Mouse (Mus musculus) midbrain, embryonic 16.5 days (tissue): Measurements from ENCODE around the gene Sowahc. TPM values are rescaled to one million over a fixed set of nuclear protein-coding genes. Genes with fewer than 3 reads are reported as not detected.

Experiments used
- ATAC-seq: fragments of 200-750 bp; cut with Nextera tagmentation; 2 replicates; pipeline ENCODE4 v1.8.0; 2017; ENCODE audit warnings: moderate TSS enrichment
- H3K27ac ChIP-seq: fragments of 300-500 bp; sonication (generic); 2 replicates; pipeline ENCODE4 v1.5.1; 2014; ENCODE audit warnings: mild to moderate bottlenecking, low read length, mixed read lengths
- H3K27me3 ChIP-seq: fragments of 300-500 bp; sonication (generic); 2 replicates; pipeline ENCODE4 v1.6.1; 2014; ENCODE audit warnings: low read depth, low read length, mixed read lengths; ENCODE audit not compliant: control insufficient read depth, insufficient read depth
- H3K36me3 ChIP-seq: fragments of 300-500 bp; sonication (generic); 2 replicates; pipeline ENCODE4 v1.6.1; 2014; ENCODE audit warnings: mild to moderate bottlenecking, low read length, moderate library complexity, mixed read lengths; ENCODE audit not compliant: control insufficient read depth, insufficient read depth
- H3K4me1 ChIP-seq: fragments of 300-500 bp; sonication (generic); 2 replicates; pipeline ENCODE4 v1.6.1; 2014; ENCODE audit warnings: mild to moderate bottlenecking, low read length, mixed read lengths; ENCODE audit not compliant: control insufficient read depth, insufficient read depth
- H3K4me2 ChIP-seq: fragments of 300-500 bp; sonication (generic); 2 replicates; pipeline ENCODE4 v1.6.1; 2014; ENCODE audit warnings: mild to moderate bottlenecking, low read length, mixed read lengths
- H3K4me3 ChIP-seq: fragments of 300-500 bp; sonication (generic); 2 replicates; pipeline ENCODE4 v1.5.1; 2014; ENCODE audit warnings: low read depth, mild to moderate bottlenecking, low read length, moderate library complexity, mixed read lengths
- H3K9ac ChIP-seq: fragments of 300-500 bp; sonication (generic); 2 replicates; pipeline ENCODE4 v1.6.1; 2014; ENCODE audit warnings: low read depth, low read length, mixed read lengths
- H3K9me3 ChIP-seq: fragments of 300-500 bp; sonication (generic); replicated peaks from 2 replicates; pipeline ENCODE4 v1.6.1; 2014; ENCODE audit warnings: mild to moderate bottlenecking, low read length, mixed read lengths; ENCODE audit not compliant: control insufficient read depth, poor library complexity, severe bottlenecking
- WGBS: fragments of 180-500 bp; shearing (Covaris S2); extraction: QIAGEN DNeasy Blood & Tissue Kit; methylation state at CpG from one replicate; pipeline ENCODE4 v1.1.7; 2014; 5-methylcytosine and 5-hydroxymethylcytosine counted together
- polyA plus RNA-seq: library from polyadenylated mRNA; unstranded; fragments of >200 nt; fragmentation: Nextera tagmentation; extraction: Ambion mirVana; gene quantifications from 2 replicates; pipeline ENCODE4 v1.2.1, GENCODE M21; 2015

Gene Sowahc
- polyA plus RNA-seq, 1 experiment from 2014 or later = 23.8 TPM

DNA sequence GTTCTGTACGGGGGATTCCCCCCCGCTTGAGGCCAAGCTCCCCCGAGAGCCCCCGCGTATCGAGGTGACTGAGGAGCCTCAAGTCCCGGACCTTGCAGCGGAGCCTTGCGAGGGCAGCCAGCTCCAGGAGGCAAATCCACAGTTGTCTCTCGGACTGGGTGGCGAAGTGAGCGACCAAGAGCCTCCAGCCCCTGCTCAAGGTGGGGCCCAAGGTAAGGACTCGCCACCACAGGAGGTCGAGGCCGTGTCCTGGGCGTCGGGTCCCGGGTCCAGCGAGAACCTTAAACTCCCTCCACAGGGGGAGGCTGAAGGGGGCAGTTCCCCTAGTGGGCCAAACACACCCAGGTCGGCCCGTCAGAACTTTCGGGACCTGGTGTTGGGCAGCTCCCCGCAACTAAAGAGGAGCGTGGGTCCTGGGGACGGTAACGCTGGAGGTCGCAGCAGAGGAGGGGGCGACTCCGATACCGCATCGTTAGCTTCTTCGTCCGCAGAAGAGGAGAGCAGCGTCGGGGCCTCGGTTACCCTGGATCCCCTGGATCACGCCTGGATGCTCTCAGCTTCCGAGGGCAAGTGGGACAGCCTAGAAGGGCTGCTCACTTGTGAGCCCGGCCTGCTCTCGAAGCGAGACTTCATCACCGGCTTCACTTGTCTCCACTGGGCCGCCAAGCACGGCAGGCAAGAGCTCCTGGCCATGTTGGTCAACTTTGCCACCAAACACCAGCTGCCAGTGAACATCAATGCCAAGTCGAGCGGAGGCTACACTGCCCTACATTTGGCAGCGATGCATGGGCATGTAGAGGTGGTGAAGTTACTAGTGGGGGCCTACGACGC, 733 bp downstream of the Sowahc start:
- Histone ChIP-seq H3K27ac (peak overlapping the region; percentile 96), H3K9ac (peak overlapping the region; percentile 90), H3K36me3 (no peaks in the 10 kb centered on the region), H3K27me3 (no peaks in the 10 kb centered on the region), H3K4me2 (peak overlapping the region; percentile 99), H3K9me3 (no peaks in the 10 kb centered on the region), H3K4me3 (peak overlapping the region; percentile 90), H3K4me1 (peaks cover 23% of the 10 kb centered on the region)
- WGBS = 3% methylated on average over 49 of the region's 49 CpGs
- no peak for ATAC-seq

DNA sequence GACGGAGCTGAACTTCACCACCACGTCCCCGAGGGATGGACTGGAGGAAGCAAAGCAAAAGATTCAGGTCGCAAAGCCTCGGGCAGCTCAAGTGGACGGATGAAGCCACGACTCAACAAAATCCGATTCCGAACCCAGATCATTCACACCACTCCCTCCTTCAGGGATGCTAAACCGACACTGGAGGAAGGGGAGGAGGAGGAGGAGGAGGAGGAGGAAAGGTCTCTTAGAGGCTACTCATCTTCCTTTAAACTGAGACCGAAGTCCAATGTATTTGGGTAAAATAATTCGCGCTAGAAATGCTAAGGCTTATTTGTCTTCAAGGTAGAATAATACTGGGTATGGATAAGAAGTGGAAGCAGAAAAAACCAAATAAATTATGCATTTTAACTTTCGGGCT, 1.5 kb downstream of the Sowahc start:
- Histone ChIP-seq H3K27ac (no peak overlapping the region), H3K4me2 (peak overlapping the region; percentile 99), H3K27me3 (no peaks in the 10 kb centered on the region), H3K4me3 (peak overlapping the region; percentile 90), H3K4me1 (peaks cover 23% of the 10 kb centered on the region), H3K9ac (peak overlapping the region; percentile 90), H3K36me3 (no peaks in the 10 kb centered on the region), H3K9me3 (no peaks in the 10 kb centered on the region)
- ATAC-seq = no peak
- WGBS = 41% methylated on average over 14 of the region's 14 CpGs

DNA sequence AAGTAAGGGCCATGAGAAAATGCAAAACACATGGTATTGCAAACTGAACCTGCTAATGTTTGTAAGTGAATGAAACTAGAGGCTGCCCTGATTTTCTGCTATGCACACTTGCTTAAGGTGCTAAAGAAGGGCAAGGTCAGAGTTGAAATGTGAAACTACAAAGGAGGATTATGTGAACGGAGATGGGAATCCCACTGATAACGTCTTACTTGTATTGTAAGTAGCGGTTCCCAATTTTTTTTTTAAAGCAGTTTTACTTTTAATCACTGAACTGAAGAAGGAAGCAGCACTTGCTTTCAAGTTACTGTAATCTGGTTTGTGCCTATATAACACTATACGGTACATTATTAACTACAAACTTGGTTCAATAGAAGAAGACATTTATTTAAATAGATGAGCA, 2.1 kb downstream of the Sowahc start:
- Histone ChIP-seq H3K4me3 (peak overlapping the region; percentile 90), H3K27me3 (no peaks in the 10 kb centered on the region), H3K9me3 (no peaks in the 10 kb centered on the region), H3K27ac (no peak overlapping the region), H3K4me2 (peak overlapping the region; percentile 99), H3K9ac (no peak overlapping the region), H3K36me3 (no peaks in the 10 kb centered on the region), H3K4me1 (peaks cover 23% of the 10 kb centered on the region)
- no peak for ATAC-seq
- 51% methylated on average over 4 of the region's 4 CpGs for WGBS

GRCm38 (mm10) chr10:59225137-59225536, 3.4 kb downstream of the Sowahc start:
- Histone ChIP-seq H3K9ac (no peak overlapping the region), H3K9me3 (no peaks in the 10 kb centered on the region), H3K27me3 (no peaks in the 10 kb centered on the region), H3K36me3 (no peaks in the 10 kb centered on the region), H3K4me2 (0 out of 2 replicates have a peak overlapping the region, but pooled peaks have one; percentile 18), H3K4me1 (peaks cover 20% of the 10 kb centered on the region), H3K4me3 (no peak overlapping the region), H3K27ac (no peak overlapping the region)
- no peak for ATAC-seq
- WGBS = 89% methylated on average over 2 of the region's 2 CpGs

GRCm38 (mm10) chr10:59229205-59229820, 7.6 kb downstream of the Sowahc start:
- Histone ChIP-seq H3K27ac (no peak overlapping the region), H3K9ac (no peak overlapping the region), H3K4me3 (no peak overlapping the region), H3K4me1 (peaks cover 6% of the 10 kb centered on the region), H3K27me3 (no peaks in the 10 kb centered on the region), H3K9me3 (no peaks in the 10 kb centered on the region), H3K4me2 (no peak overlapping the region), H3K36me3 (no peaks in the 10 kb centered on the region)
- 80% methylated on average over 4 of the region's 4 CpGs for WGBS
- no peak for ATAC-seq

DNA sequence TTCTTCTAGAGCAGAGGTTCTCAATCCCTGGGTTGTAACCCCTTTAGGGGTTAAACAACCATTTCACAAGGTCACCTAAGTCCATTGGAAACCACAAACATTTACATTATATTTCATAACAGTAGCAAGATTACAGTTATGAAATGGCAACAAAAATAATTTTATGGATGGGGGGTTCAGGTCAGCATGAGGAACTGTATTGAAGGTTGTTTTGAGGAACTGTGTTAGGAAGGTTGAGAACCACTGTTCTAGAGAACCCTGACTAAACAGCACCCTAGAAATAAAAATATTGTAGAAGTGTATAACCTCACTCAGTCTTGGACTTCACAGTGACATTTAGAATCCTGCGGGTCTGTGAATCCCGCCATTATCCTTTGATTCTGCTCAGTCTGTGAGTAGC, 13.5 kb downstream of the Sowahc start:
- WGBS = 89% methylated on average over 2 of the region's 2 CpGs
- no peaks in the 10 kb centered on the region for H3K9me3 ChIP-seq
- H3K4me1 ChIP-seq = no peaks in the 10 kb centered on the region
- no peaks in the 10 kb centered on the region for H3K36me3 ChIP-seq
- no peak overlapping the region for H3K9ac ChIP-seq
- no peak overlapping the region for H3K4me2 ChIP-seq
- ATAC-seq = no peak
- no peaks in the 10 kb centered on the region for H3K27me3 ChIP-seq
- H3K27ac ChIP-seq = no peak overlapping the region
- H3K4me3 ChIP-seq = no peak overlapping the region

DNA sequence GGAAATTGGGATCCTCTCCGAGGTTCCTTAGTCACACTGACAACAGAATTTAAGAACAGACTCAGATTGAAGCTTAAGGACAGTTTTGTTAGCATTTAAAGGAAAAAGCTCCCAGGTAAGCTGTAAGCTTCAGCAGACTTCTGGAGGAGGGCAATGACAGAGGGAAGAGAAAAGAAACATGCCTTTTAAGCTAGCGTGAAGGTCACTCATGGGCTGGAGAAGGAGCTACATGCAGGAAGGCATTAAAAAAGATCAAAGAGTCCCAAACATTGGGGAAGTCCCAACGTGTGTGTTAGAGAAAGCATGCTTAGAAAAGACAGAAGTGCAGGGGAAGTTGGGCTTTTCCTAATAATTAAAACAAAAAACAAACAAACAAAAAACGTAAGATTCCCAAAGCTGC, 14.1 kb downstream of the Sowahc start:
- no peak for ATAC-seq
- no peaks in the 10 kb centered on the region for H3K9me3 ChIP-seq
- H3K4me3 ChIP-seq = no peak overlapping the region
- no peaks in the 10 kb centered on the region for H3K4me1 ChIP-seq
- H3K9ac ChIP-seq = no peak overlapping the region
- H3K4me2 ChIP-seq = no peak overlapping the region
- H3K36me3 ChIP-seq = no peaks in the 10 kb centered on the region
- WGBS = 56% methylated on average over 4 of the region's 4 CpGs
- H3K27ac ChIP-seq = no peak overlapping the region
- H3K27me3 ChIP-seq = no peaks in the 10 kb centered on the region

DNA sequence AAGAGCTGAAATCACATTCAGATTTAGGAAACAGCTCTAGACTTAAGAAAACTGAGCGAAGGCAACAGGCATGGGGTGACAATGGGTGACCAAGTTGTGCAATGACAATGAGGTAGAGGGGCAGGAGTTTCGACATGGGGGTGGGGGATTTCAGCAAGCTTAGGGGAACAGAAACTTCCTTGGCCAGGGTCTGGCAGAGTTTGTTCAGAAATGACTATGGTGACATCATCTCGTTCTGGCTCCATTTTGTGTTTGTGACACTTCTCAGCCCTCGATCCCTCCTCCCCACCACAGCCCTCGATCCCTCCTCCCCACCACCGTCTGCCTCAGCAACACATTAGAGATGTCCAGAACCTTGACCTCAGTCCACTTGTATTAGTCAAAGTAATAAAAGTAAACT, 14.7 kb downstream of the Sowahc start:
- Histone ChIP-seq H3K4me2 (no peak overlapping the region), H3K9me3 (no peaks in the 10 kb centered on the region), H3K36me3 (no peaks in the 10 kb centered on the region), H3K4me3 (no peak overlapping the region), H3K27ac (no peak overlapping the region), H3K4me1 (no peaks in the 10 kb centered on the region), H3K9ac (no peak overlapping the region), H3K27me3 (no peaks in the 10 kb centered on the region)
- WGBS = 85% methylated on average over 6 of the region's 6 CpGs
- ATAC-seq = no peak

GRCm38 (mm10) chr10:59237757-59238156, 16.0 kb downstream of the Sowahc start:
- no peaks in the 10 kb centered on the region for H3K36me3 ChIP-seq
- H3K4me1 ChIP-seq = no peaks in the 10 kb centered on the region
- H3K9me3 ChIP-seq = no peaks in the 10 kb centered on the region
- ATAC-seq = no peak
- H3K27me3 ChIP-seq = no peaks in the 10 kb centered on the region
- no peak overlapping the region for H3K4me2 ChIP-seq
- 64% methylated on average over 3 of the region's 3 CpGs for WGBS
- no peak overlapping the region for H3K9ac ChIP-seq
- no peak overlapping the region for H3K4me3 ChIP-seq
- no peak overlapping the region for H3K27ac ChIP-seq
